Mouse (Mus musculus): ENCODE data around the gene Glrx5. TPM values are rescaled to one million over a fixed set of nuclear protein-coding genes. Genes with fewer than 3 reads are reported as not detected.

Glrx5 gene
- polyA plus RNA-seq, 1 experiment from 2014 or later, result 719 TPM

- Histone ChIP-seq H3K4me1 (no peaks in the 10 kb centered on the region), H3K27me3 (replicated peaks) (no peaks in the 10 kb centered on the region; the same call in 1 of the 2 replicates), H3K36me3 (no peaks in the 10 kb centered on the region), H3K4me2 (no peak overlapping the region), H3K9me3 (replicated peaks) (no peaks in the 10 kb centered on the region), H3K4me3 (no peak overlapping the region), H3K27ac (no peak overlapping the region), H3K9ac (no peak overlapping the region)
- WGBS (ENCODE audit: insufficient replicate concordance), result 52% methylated on average over 28 of the region's 28 CpGs
- 0 out of 2 replicates have a peak, but pooled peaks have one; percentile 20 for ATAC-seq
Measured at GRCm38 (mm10) chr12:105063201-105064134, 31.0 kb downstream of the Glrx5 start.

GRCm38 (mm10) chr12:105064168-105064567 lies 31.7 kb downstream of the Glrx5 start:
- Histone ChIP-seq H3K9me3 (replicated peaks) (no peaks in the 10 kb centered on the region), H3K9ac (no peak overlapping the region), H3K4me1 (no peaks in the 10 kb centered on the region), H3K27me3 (replicated peaks) (no peaks in the 10 kb centered on the region; the same call in 1 of the 2 replicates), H3K4me3 (no peak overlapping the region), H3K4me2 (no peak overlapping the region), H3K36me3 (no peaks in the 10 kb centered on the region), H3K27ac (no peak overlapping the region)
- 72% methylated on average over 4 of the region's 4 CpGs for WGBS (ENCODE audit: insufficient replicate concordance)
- no peak for ATAC-seq

DNA sequence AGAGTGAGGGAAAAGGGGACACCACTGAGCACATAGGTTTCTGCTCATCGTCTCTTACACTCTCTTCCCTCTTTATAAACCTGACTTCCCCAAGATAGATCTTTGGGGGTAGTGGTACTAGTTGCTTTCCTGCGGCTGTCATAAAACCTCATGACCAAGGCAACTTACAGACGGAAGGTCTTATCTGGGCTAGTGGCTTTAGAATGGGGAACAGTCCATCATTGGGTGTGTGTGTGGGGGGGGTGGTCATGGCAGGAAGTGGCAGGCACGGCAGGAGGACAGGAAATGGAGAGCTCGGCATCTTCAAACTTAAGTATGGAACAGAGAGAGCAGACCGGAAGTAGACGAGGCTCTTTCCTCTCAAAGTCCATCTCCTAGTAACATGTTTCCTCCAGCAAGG lies 32.6 kb downstream of the Glrx5 start:
- H3K4me3 ChIP-seq, result no peak overlapping the region
- no peaks in the 10 kb centered on the region; the same call in 1 of the 2 replicates for H3K27me3 ChIP-seq (replicated peaks)
- ATAC-seq, result no peak
- WGBS (ENCODE audit: insufficient replicate concordance), result 30% methylated on average over 7 of the region's 7 CpGs
- no peak overlapping the region for H3K4me2 ChIP-seq
- H3K27ac ChIP-seq, result no peak overlapping the region
- H3K36me3 ChIP-seq, result no peaks in the 10 kb centered on the region
- H3K4me1 ChIP-seq, result no peaks in the 10 kb centered on the region
- no peaks in the 10 kb centered on the region for H3K9me3 ChIP-seq (replicated peaks)
- no peak overlapping the region for H3K9ac ChIP-seq

DNA sequence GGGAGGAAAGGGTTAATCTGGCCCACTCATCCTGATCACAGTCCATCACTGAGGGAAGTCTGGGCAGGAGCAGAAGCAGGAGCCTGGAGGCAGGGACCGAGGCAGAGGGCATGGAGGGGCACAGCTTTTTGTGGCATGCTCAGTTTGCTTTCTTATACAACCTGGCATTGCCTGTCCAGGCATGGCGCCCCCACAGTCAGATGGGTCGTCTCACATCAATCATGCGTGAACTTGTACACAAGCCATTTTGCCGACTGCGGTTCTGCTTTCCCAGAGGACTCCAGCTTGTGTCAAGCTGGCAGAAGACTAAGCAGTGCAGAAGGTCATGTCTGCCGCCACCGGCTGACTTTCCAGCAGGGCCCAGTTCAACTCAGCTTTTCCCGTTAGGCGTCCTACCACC lies 34.0 kb downstream of the Glrx5 start:
- Histone ChIP-seq H3K4me3 (no peak overlapping the region), H3K36me3 (no peaks in the 10 kb centered on the region), H3K9ac (no peak overlapping the region), H3K4me1 (no peaks in the 10 kb centered on the region), H3K27me3 (replicated peaks) (no peaks in the 10 kb centered on the region; the same call in 1 of the 2 replicates), H3K4me2 (no peak overlapping the region), H3K27ac (no peak overlapping the region), H3K9me3 (replicated peaks) (no peaks in the 10 kb centered on the region)
- WGBS (ENCODE audit: insufficient replicate concordance), result 73% methylated on average over 10 of the region's 10 CpGs
- ATAC-seq, result no peak

DNA sequence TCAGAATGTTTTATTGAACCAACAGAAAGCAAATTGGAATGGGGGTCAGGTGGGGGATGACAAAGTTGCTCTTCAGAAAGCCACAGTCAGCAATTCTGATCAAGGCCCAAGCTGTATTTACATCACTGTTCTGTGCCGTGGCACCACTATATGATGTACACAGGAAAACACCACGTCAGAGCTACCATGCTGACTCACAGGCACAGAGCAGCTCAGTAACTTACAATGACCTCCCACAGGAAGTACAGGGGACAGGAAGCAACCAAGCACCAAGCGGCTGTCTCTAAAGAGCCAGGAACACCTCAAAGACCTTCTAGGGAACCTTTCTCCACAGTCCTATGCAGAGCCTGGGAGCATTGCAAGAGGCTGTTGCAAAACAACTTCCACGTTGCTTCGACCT lies 36.4 kb downstream of the Glrx5 start:
- no peak overlapping the region for H3K27ac ChIP-seq
- no peak overlapping the region for H3K9ac ChIP-seq
- H3K27me3 ChIP-seq (replicated peaks), result no peaks in the 10 kb centered on the region
- H3K36me3 ChIP-seq, result no peaks in the 10 kb centered on the region
- ATAC-seq, result 0 out of 2 replicates have a peak, but pooled peaks have one; percentile 21
- H3K9me3 ChIP-seq (replicated peaks), result no peaks in the 10 kb centered on the region
- no peak overlapping the region for H3K4me3 ChIP-seq
- WGBS (ENCODE audit: insufficient replicate concordance), result 39% methylated on average over 5 of the region's 5 CpGs
- no peak overlapping the region for H3K4me2 ChIP-seq
- no peaks in the 10 kb centered on the region for H3K4me1 ChIP-seq

DNA sequence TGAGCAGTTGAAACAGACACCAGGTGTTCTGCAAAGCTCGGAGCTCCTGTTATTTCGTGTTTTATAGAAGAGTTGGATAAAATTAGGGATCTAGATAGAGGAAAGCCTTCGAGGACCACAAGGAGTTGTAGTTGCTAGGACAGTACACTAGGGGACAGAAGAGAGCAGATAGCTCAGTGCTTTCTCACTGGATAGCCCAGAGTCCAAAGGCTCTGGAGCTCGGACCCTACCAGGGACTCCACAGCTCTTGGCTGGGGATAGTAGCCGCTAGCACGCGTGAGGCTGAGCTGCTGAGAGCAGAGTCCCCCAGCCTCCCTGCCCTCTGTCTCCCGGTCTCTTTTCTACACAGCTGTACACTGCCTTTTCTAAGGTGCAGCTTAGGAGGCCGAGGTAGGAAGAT lies 41.2 kb downstream of the Glrx5 start:
- peak; percentile 32; the same call in 1 of the 2 replicates for ATAC-seq
- H3K9me3 ChIP-seq (replicated peaks), result no peaks in the 10 kb centered on the region
- no peaks in the 10 kb centered on the region for H3K36me3 ChIP-seq
- no peak overlapping the region for H3K4me3 ChIP-seq
- no peak overlapping the region for H3K4me2 ChIP-seq
- no peak overlapping the region for H3K27ac ChIP-seq
- no peak overlapping the region for H3K9ac ChIP-seq
- no peaks in the 10 kb centered on the region; the same call in 1 of the 2 replicates for H3K27me3 ChIP-seq (replicated peaks)
- no peaks in the 10 kb centered on the region for H3K4me1 ChIP-seq
- WGBS (ENCODE audit: insufficient replicate concordance), result 31% methylated on average over 9 of the region's 9 CpGs

DNA sequence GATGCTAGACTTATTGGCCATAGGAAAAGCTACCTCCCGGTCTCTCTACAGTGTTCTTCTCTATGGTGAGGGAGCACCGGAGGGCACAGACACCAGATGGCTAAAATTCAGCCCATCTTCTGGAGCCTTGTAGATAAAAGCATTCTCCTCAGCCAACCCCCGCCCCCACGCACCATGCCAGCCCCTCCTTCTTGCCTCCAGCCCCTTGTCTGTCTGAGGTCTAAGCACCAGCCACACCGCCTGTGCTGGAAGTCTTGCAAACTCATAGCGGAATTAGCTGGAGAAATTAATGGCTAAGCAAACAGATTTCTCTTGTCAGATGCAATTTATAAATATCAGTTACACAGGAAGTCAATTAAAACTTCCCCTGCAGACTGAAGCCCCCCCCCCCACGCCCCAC lies 43.0 kb downstream of the Glrx5 start:
- no peak overlapping the region for H3K9ac ChIP-seq
- H3K36me3 ChIP-seq, result no peaks in the 10 kb centered on the region
- no peak overlapping the region for H3K4me2 ChIP-seq
- no peak for ATAC-seq
- H3K27me3 ChIP-seq (replicated peaks), result no peaks in the 10 kb centered on the region; the same call in 1 of the 2 replicates
- no peaks in the 10 kb centered on the region for H3K9me3 ChIP-seq (replicated peaks)
- H3K27ac ChIP-seq, result no peak overlapping the region
- no peak overlapping the region for H3K4me3 ChIP-seq
- 55% methylated on average over 7 of the region's 7 CpGs for WGBS (ENCODE audit: insufficient replicate concordance)
- H3K4me1 ChIP-seq, result no peaks in the 10 kb centered on the region

DNA sequence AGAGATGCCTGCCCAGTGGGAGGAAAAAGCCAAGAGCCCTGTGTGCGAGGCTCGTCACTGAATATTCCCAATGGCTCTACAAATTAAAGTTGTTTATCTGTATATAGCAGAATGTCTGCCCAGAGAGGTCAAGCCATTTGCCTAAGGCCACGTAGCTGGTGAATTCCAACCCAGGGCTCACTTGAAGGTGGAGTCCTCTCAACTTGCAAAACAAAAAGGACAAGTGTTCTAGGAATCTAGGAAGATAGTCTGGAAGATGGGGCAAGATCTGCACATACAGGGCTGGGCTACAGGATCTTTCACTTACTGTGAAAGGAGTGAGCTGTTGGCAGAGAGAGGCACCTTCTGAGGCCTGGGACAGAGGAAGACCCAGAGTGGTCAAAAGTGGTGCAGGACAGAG lies 44.0 kb downstream of the Glrx5 start:
- H3K36me3 ChIP-seq, result no peaks in the 10 kb centered on the region
- WGBS (ENCODE audit: insufficient replicate concordance), result 71% methylated on average over 3 of the region's 3 CpGs
- ATAC-seq, result no peak

DNA sequence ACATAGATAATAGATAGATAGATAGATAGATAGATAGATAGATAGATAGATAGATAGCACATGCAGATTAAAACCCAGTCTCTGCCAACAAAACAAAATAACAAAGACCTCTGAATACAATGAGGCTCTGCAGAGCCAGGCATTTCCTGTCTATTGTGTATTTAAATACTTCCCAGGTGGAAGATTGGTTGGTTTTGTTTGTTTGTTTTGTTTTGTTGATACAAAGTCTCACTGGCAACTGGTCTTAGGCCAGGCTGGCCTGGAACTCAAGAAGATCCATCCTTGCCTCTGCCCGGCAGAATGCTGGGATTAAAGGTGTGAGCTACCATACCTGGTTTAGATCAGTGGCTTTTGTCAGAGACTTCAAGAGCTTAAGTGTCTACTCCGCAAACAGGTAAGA lies 44.7 kb downstream of the Glrx5 start:
- no peak for ATAC-seq
- Histone ChIP-seq H3K4me1 (no peaks in the 10 kb centered on the region), H3K27ac (no peak overlapping the region), H3K4me2 (no peak overlapping the region), H3K4me3 (no peak overlapping the region), H3K36me3 (no peaks in the 10 kb centered on the region), H3K9me3 (replicated peaks) (no peaks in the 10 kb centered on the region; the same call in 1 of the 2 replicates), H3K9ac (no peak overlapping the region), H3K27me3 (replicated peaks) (no peaks in the 10 kb centered on the region; the same call in 1 of the 2 replicates)
- 82% methylated on average over 2 of the region's 2 CpGs for WGBS (ENCODE audit: insufficient replicate concordance)

More for the DNA sequence above, 44.0 kb downstream of the Glrx5 start:
- Histone ChIP-seq H3K9ac (no peak overlapping the region), H3K27me3 (replicated peaks) (no peaks in the 10 kb centered on the region; the same call in 1 of the 2 replicates), H3K27ac (no peak overlapping the region), H3K4me3 (no peak overlapping the region), H3K9me3 (replicated peaks) (no peaks in the 10 kb centered on the region; the same call in 1 of the 2 replicates), H3K4me1 (no peaks in the 10 kb centered on the region), H3K4me2 (no peak overlapping the region)

DNA sequence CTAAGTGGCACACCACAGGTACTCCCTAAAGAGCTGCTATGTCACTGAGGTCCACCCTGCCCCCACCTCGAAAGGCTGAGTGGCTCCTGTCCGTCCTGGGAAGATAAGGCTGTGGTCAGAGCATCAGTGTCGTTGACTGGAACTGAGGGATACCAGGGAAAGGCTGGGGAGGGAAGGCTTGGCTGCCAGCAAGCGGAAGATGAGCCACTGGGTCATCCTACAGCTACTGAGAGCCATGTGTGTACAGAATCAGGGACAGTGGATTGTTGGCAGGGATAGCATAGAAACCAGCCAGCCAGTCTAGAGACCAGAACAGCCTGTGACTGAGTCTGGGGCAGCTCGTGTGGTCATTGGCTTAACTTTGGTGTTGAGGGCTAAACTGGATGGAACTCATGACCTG lies 51.7 kb downstream of the Glrx5 start:
- no peaks in the 10 kb centered on the region for H3K36me3 ChIP-seq
- 27% methylated on average over 5 of the region's 5 CpGs for WGBS (ENCODE audit: insufficient replicate concordance)
- no peak for ATAC-seq

DNA sequence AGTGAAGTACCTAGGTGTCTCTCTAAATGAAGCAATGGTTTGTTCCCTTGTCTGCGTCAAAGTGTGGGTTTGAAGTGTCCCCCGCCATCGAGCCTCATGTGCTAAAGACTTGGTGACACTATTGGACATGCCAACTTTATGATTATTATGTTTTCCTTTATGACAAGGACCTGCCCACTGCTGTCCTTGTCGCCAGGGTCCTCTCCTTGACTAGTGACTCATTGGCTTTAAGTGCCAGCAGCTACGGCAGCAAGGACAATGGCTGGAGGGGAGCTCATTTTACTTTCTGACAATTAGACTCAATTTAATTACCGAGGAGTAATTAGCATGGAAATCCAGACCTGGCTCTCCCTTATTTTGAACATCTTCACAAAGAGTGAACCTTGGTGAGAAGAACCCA lies 52.3 kb downstream of the Glrx5 start:
- no peak overlapping the region for H3K4me2 ChIP-seq
- no peak overlapping the region for H3K4me3 ChIP-seq
- H3K36me3 ChIP-seq, result no peaks in the 10 kb centered on the region
- H3K27ac ChIP-seq, result no peak overlapping the region
- no peaks in the 10 kb centered on the region for H3K4me1 ChIP-seq
- no peaks in the 10 kb centered on the region for H3K27me3 ChIP-seq (replicated peaks)
- no peaks in the 10 kb centered on the region; the same call in 1 of the 2 replicates for H3K9me3 ChIP-seq (replicated peaks)
- no peak overlapping the region for H3K9ac ChIP-seq
- ATAC-seq, result no peak
- WGBS (ENCODE audit: insufficient replicate concordance), result 76% methylated on average over 6 of the region's 6 CpGs

More for the DNA sequence above, 51.7 kb downstream of the Glrx5 start:
- Histone ChIP-seq H3K4me1 (no peaks in the 10 kb centered on the region), H3K4me3 (no peak overlapping the region), H3K4me2 (no peak overlapping the region), H3K9ac (no peak overlapping the region), H3K27me3 (replicated peaks) (no peaks in the 10 kb centered on the region), H3K27ac (no peak overlapping the region), H3K9me3 (replicated peaks) (no peaks in the 10 kb centered on the region; the same call in 1 of the 2 replicates)

- 65% methylated on average over 12 of the region's 12 CpGs for WGBS (ENCODE audit: insufficient replicate concordance)
- Histone ChIP-seq H3K9me3 (replicated peaks) (no peaks in the 10 kb centered on the region; the same call in 1 of the 2 replicates), H3K27me3 (replicated peaks) (no peaks in the 10 kb centered on the region), H3K9ac (no peak overlapping the region), H3K36me3 (no peaks in the 10 kb centered on the region), H3K27ac (no peak overlapping the region), H3K4me1 (no peaks in the 10 kb centered on the region), H3K4me3 (no peak overlapping the region), H3K4me2 (no peak overlapping the region)
- no peak for ATAC-seq
Measured at GRCm38 (mm10) chr12:105085296-105085695, 52.8 kb downstream of the Glrx5 start.
